Mouse (Mus musculus): ENCODE results near the gene Shh.

GRCm38 (mm10) chr5:28464361-28465098, 2.5 kb downstream of the Shh start:
- TF ChIP-seq GATA1 (IDR thresholded peaks at IDR 0.05; ENCODE audit: borderline replicate concordance, low read length) (no peak), FLI1 (IDR thresholded peaks at IDR 0.05; ENCODE audit: low read length) (no peak)
